Mouse (Mus musculus): Measurements from ENCODE around the gene Cybrd1.

The Cybrd1 gene

DNA sequence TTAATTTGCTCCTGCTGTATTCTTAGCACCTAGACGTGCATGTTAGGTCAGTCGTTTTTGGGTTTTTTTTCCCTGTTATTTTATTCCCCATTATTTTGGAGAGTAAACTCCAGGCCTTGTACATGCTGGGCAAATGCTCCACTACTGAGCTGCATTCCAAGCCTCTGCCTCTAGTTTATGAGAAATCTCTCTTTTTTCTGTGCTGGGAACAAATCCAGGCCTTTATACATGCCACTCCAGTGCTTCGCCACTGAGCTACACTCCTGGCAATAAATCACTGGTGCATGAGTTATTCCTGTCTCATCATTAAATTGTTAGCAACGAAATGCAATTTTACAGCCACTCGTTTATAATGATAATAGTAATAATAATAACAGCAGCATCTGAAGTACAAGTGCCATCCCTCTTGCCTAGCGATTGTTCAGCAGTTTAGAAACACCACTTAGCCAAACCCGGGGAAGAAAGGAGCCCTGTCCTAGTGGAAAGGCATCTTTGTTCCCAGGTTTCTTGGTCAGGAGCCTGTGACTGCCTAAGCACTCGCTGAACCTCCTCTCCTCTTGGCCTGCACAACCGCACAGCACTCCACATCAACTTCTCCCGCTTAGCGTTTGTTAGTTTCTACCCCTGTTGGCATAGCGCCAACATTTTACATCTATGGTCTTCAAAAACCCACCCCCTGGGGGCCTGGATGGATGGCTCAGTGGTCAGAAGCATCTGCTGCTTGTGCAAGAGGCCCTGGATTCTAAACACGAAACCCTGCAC, 4.7 kb downstream of the Cybrd1 start:
- no peak for DNase-seq (ENCODE audit: extremely low spot score, low read depth, low spot score)

DNA sequence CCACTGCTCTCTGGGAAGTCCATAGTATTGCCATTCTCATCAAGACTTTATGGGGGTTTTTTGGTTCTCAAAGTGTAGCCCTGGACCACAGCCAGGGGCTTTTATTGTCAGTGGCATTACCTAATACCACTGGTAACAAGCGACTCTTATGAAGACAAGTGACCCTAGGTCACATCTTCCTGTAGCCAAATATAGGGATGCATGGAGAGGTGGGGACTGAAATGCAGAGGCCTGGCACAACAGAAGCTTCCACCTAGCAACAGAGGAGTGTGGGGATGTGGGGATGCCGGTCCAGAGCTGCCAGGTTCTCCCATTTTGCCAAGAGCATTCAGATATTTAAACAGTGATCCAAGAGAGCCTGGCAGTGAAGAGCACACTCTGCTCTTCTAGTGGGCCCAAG, 5.9 kb downstream of the Cybrd1 start:
- no peak for DNase-seq (ENCODE audit: extremely low spot score, low read depth, low spot score)

DNA sequence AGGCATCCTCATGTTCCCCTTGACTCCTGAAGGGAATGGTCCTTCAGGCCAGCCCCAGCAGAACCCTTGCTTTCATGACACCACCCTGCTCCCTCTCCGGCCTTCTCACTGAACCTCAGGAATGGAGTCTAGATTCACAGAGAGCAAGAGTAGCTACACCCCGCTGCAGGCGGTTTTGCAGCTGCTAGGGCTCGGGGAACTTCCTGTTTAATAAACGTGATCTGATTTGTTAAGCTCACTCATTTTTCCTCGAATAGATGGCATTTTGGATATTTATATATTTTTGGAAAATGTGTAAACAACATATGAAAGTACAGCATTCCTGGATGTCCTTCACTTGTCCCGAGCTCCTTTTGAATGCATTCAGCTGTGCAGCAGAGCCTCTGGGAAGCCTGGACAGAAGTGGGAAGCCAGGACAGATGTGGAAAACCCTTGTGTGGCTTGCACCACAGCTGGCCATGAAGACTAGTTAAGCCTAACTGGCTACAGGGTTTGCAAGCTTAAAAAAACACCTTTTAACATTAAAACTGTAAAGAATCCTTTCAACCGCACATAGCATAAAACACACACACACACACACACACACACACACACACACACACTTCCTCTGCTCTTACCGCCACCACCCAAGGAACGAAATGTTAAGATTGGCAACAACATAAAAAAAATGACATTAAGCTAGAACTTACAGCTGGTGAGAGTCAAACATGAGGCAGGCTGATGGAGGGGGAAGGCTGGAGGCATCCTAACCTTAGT, 10.2 kb downstream of the Cybrd1 start:
- DNase-seq (ENCODE audit: extremely low spot score, low read depth, low spot score) = no peak

DNA sequence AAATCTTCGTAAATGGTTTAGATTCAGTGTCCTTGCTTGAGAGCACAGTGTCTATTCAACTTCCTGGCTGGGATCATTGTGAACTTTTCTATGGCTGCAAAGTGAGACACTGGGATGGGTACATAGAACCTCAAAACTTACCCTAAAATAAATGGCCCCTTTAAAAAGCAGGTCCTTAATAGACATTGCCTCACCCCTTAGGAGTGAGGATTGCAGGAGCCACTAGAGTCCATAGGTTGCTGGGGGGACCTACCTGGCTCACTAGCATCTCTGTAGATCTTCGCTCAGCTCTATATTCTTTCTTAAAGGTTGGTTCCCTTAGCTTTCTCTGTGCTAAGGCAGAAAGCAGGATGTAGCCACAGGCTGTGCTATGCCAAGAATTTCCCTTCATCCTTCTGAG, 12.6 kb downstream of the Cybrd1 start:
- DNase-seq (ENCODE audit: extremely low spot score, low read depth, low spot score) = no peak

DNA sequence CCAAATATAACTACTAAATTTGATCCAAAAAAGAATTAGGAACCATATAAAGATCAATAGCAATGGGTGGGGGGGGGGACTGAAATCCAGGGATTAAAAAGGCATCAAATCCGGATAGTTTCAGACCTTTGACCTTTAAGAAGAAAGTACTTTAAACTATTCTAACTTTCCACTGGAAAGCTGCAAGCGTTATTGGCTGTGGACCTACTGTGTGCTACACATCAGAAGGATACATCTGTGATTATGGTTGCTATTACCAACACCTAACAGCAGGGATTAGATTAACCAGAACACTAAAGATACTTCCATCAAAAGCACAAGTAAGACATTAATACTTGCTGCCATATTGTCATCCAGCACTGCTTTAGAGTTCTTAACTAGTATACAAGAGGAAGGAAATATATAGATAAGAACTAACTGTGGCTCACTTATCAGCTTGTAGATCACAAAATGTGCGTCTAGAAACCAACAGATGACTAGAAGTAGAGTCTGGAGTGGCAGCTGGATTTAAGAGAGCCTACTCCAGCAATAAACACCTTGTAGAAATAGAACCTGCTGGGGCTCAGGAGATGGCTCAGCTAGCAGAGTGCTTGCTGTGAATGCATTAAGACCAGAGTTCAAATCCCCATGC, 14.3 kb downstream of the Cybrd1 start:
- no peak for DNase-seq (ENCODE audit: extremely low spot score, low read depth, low spot score)

DNA sequence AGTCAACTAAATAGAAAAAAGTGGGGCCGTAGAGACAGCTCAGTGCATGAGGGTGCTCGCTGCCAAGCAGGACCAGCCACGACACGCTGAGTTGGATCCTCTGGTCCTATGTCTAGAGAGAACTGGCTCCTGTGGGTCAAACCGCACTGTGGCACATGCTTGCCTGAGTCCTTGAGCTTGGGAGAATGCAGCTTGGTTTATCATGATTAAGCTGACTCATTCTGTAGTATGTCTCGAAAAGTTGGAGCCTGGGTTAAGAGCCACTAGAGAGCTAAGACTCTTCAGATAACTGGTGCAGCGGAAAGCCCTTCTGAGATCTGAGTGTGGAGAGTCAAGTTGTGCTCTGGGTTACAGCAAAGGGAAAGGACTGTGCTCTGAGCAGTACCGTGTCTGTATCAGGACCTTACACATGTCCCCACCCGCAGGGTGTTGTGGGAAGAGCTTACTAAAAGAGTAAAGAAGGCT, 16.4 kb downstream of the Cybrd1 start:
- no peak for DNase-seq (ENCODE audit: extremely low spot score, low read depth, low spot score)

DNA sequence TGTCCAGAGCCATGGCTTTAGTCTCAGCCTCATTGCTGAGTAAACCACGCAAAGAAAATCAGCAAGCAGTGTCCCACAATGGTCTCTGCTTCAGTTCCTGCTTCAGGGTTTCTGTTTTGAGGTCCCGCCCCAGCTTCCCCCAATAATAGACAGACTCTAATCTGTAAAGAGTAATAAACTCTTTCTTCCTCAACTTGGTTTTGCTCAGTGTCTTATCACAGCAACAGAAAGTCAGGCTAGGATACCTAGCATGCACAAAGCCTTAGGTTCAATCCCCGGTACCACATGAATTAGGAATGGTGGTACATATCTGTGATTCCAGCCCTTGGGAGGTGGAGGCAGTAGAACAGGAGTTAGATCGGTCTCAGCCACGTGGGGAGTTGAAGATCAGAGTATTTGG, 17.1 kb downstream of the Cybrd1 start:
- no peak for DNase-seq (ENCODE audit: extremely low spot score, low read depth, low spot score)

DNA sequence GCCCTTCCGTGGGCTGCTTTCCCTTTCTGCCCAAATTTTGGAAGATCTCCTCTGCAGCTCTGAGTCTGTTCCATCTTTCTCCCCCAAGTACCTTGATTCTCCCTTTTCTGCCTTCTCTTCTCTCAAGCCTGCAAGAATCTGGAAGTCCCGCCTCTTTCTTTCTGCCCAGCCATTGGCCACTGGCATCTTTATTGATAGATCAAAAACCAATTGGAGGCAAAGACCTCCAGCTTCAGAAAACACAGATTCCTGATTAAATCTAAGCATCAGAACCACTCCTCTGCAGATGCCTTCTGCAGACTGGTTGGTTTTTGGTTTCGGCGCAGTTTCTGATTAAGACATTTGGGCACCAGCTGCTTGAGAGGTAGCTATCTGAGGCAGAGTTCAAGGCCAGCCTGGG, 22.9 kb downstream of the Cybrd1 start:
- no peak for DNase-seq (ENCODE audit: extremely low spot score, low read depth, low spot score)

DNA sequence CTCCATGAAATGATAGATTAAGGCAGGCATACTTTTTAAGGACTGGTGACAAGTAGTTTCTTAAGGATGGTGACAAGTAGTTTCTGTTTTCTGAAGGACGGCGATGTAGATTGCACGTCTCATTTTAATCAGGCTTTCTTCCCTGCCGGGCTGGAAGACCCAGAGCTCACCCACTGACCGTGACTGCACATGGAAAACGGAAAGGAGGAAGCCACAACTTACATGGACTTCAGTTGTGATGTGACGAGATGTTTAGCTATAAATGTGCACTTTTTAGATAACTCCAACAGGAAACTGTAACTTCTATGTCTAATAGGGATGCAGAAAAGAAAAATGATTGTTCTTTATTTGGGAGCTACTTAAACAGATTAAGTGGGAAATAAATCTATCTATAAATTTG, 24.7 kb downstream of the Cybrd1 start:
- no peak for DNase-seq (ENCODE audit: extremely low spot score, low read depth, low spot score)

DNA sequence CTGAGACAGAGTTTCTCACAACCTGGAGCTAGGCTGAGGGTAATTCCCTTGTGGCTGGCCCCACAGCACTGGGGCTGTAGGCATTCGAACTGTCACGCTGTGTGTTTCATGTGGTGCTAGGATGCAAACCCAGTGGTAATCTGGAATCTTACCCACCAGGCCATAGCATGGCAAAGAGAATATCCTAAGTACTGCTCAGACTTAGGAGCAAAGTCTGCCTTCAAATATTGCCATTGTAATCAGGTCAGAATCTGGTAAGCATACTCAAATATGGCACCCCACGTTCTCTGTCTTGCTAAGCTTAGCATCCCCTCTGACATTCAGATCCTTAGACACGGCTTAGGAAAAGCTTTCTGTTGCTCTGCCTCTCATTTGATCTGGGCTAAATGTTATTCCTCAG, 28.1 kb downstream of the Cybrd1 start:
- DNase-seq (ENCODE audit: extremely low spot score, low read depth, low spot score) = no peak

DNA sequence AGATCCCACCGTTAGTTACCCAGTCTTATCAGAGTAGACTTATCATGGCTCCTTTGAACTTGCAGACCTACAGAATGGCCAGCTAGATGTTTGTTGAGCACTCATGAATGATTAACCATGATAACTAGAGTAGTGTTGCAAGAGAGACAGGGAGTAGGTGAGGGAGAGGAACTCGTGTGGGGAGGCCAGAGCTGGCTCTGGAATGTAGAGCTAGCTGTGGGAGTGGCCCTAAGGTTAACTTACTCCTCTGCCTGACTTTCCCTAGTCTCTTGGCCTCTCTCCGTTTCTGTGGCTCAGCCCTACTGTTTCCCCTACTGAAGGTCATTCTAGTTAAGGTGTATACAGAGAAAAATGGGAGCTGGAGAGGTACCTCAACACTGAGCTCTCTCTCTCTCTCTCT, 28.5 kb downstream of the Cybrd1 start:
- DNase-seq (ENCODE audit: extremely low spot score, low read depth, low spot score) = no peak

DNA sequence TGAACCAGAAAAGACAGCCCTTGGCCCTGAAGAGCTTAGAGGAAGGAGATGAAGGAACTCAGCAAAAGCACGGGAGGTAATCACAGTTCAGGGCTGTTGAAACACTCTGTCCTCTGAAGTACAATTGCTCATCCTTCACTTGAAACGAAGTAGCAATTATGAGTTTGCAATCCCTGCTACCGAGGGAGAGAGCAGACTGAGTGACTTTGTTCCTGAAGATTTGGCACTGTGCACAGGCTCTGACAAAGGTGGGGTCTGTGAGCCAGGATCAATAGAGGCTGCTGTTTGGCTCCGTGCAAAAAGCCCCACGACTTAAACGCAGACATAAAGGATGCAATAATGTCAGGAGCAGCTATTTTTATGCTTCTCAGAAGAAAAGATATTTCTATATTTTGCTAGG, 30.1 kb downstream of the Cybrd1 start:
- DNase-seq (ENCODE audit: extremely low spot score, low read depth, low spot score) = no peak

DNA sequence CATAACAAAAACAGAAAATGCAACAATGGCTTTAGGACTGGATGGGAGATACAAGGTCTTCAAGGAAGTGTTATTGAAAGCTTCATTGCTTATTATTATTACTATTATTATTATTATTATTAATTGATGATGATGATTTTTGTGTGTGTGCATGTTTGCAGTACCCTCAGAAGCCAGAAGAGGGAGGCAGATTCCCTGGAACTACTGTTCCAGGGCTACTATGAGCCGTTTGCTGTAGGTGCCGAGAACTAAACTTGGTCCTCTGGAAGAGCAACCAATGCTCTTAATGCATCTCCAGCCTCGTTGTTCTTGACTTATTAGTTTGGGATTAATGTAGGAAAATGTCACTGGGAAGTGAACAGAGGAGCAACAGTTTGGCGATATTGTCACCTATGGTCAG, 34.4 kb downstream of the Cybrd1 start:
- no peak for DNase-seq (ENCODE audit: extremely low spot score, low read depth, low spot score)

DNA sequence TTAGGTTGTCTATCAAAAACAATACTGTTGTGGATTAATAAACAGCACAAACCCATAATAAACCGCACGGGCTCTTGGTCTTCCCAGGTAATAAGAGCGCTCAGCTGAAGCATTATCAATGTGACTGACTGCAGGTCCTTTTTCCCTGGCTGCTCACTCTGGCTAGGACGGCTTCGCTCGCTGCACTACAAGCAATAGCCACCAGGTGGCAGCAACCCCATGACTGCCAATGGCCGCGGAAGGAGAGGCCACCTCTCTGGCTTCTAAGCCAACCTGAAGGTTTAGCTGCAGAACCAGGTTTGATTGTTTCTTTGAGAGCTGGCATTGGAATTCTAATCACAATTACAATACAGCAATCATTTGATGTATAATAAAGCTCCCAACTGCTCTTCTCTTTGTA, 37.8 kb downstream of the Cybrd1 start:
- DNase-seq (ENCODE audit: extremely low spot score, low read depth, low spot score) = no peak

DNA sequence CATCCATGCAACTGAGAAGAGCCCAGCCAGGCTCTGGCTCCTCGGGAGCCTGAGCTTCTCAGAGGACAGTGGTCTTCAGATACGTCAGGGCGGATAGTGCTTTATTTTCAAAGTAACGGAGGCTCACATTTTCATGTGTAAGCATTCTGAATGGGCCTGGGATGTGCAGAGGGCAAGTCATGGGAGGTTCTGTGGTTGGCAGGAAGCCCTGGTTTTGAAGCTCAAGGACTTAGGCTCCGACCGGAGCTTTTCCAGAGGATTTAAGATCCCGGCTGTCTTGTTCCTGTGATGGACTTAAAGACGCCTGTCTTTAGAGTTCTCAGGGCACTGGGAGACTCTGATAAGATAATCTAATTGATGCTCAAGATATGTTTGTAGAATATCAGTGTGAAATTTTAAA, 38.7 kb downstream of the Cybrd1 start:
- DNase-seq (ENCODE audit: extremely low spot score, low read depth, low spot score) = no peak

DNA sequence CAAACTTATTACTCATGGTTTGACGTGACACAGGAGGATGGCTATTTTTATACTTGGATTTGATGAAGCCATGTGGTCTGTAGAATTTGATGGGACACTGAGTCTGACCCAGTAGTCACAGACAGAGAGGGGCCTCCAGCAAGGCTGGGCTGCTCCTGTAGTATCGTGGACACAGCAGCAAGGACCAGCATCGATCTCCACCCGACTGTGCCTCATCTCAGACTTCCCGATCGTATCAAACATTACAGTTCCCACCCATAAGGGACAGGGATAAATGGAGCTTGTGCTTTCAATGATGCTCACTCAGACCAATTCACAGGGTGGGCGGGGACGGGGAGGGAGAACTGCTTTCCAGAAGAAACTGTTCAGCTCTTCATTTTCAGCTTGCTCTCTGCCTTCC, 40.2 kb downstream of the Cybrd1 start:
- no peak for DNase-seq (ENCODE audit: extremely low spot score, low read depth, low spot score)

DNA sequence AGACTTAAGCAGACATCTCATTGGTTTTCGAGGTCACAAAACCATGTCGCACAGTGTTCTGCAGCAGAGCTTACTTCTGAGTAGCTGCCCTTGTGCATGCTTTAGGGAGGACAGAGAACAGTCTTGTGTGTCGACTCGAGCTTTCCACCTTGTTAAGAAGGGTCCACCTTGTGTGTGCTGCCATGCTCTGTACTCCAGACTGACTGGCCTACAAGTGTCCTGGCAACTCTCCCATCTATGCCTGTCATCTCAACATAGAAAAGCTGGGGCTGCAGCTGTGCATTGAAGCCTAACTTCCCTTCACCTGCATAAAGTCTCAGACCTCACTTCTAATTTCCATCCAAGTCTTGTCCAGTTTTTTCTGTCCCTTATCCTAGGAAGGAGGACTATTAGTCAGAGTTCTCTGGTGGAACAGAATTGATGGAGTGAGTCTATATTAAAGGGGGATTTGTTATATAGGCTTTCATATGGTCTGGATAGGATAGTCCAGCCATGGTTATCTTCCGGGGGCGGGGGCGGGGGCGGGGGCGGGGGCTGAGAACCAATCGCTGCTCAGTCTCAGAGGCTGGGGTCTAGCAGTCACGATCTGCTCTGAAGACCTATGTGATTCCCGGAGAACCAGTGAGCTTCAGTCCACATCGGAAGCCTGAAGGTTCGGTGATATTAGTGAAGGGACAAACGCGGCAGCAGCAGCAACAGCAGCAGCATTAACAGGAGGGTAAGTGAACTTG, 42.0 kb downstream of the Cybrd1 start:
- no peak for DNase-seq (ENCODE audit: extremely low spot score, low read depth, low spot score)

DNA sequence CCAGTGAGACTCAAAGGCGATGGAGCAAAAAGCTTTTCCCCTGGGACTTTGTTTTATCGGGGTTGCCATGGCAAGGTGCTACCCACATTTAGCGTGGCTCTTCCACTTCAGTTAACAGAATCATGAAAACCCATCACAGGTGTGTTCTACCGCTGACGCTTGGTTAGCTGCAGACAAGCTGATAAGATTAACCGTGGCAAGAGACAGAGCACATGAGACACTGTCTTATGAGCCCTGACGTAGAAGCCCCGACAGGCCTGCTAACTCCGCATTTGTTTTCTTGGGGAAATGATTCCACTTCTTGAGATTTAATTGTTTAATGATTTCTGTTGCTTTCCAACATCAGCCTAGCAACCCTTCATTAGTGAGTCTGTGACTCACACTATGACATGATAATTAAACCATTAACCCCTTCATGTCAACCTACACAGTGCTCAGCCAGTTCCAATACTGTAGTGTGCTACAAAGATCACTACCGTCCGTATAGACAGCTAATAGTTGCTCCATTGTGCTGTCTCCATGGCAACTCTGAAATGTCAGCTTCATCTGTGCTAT, 42.7 kb downstream of the Cybrd1 start:
- DNase-seq (ENCODE audit: extremely low spot score, low read depth, low spot score) = no peak

DNA sequence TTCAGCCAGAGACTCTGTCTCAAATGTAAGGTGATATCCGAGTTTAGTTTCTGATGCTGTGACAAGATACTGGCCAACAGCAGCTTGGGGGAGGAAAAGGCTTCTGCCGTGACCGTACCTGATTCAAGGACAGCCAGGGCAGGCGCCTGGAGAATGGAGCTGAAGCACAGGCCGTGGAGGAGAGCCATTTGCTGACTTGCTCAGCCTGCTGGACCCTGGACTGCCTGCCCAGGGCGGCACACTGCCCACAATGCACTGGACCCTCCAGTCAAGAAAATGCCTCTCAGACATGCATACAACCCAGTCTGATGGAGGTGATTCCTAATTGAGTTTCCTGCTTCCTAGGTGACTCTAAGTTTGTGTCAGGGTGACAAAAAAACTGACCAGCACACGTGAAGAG, 43.8 kb downstream of the Cybrd1 start:
- no peak for DNase-seq (ENCODE audit: extremely low spot score, low read depth, low spot score)

DNA sequence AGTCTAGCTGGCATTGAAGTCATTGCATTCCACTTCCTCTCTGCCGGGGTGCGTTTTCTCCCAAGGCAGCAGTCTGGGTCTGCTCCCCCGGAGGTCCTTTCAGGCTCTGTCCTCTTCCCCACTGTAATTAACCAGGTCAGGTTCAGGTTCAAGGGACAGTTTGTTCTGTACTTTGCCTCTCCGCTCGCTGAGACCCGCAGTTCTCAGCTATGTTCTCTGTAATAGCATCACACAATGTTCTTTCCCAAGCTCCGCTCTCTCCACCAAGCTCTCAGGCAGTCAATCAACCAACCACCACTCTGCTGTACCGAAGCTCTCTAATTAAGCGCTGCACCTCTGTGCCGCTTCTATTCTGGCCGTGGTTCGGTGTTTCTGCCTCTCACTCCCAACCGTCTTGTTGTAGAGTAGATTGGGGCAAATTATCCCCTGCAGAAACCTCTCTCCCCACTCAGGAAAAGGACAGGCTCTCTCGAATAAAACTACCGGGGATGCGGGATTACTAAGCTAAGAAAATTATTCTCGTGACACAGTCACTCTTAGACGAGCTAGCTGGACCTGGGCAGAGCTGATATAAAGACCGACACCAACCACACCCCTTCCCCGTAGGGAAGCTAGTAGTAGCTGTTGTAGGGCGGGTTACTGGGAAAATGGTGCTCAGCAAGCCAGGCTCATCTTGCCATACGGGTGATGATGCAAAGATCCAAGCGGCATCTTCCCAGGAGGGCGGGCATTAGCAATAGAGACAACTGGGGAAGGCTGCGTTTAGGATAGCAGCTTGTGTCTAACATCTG, 45.3 kb downstream of the Cybrd1 start:
- no peak for DNase-seq (ENCODE audit: extremely low spot score, low read depth, low spot score)

Measured in hindlimb bud, embryonic 11.5 days (tissue).